Mouse (Mus musculus): ENCODE results near the gene 9330182L06Rik.

Gene 9330182L06Rik

GRCm38 (mm10) chr5:9525507-9525906 lies 259.6 kb downstream of the 9330182L06Rik start:
- DNase-seq (ENCODE audit: low read depth, low spot score), result no peak

All from ES-CJ7 (cell line).